Mouse (Mus musculus) kidney, postnatal 0 days (tissue): Measurements from ENCODE around the gene Tnks2. TPM values are rescaled to one million over a fixed set of nuclear protein-coding genes. Genes with fewer than 3 reads are reported as not detected.

ENCODE experiments used
- ATAC-seq: fragments of 200-750 bp; cut with Nextera tagmentation; replicated peaks from 2 replicates; pipeline ENCODE4 v1.8.0; 2017; ENCODE audit warnings: low read depth, moderate number of reproducible peaks, moderate TSS enrichment, moderate library complexity; ENCODE audit not compliant: low FRiP score
- DNase-seq: peaks from one replicate; pipeline ENCODE4 v3.0.0-alpha.2; 2016; ENCODE audit warnings: low spot score
- H3K27ac ChIP-seq: fragments of 300-500 bp; sonication (generic); 2 replicates; pipeline ENCODE4 v1.5.1; 2014; ENCODE audit warnings: mild to moderate bottlenecking
- H3K27me3 ChIP-seq: fragments of 300-500 bp; sonication (generic); 2 replicates; pipeline ENCODE4 v1.6.1; 2014; ENCODE audit warnings: low read length, mixed read lengths; ENCODE audit not compliant: insufficient read depth
- H3K36me3 ChIP-seq: fragments of 300-500 bp; sonication (generic); 2 replicates; pipeline ENCODE4 v1.6.1; 2014; ENCODE audit warnings: low read length, mixed read lengths; ENCODE audit not compliant: insufficient read depth
- H3K4me1 ChIP-seq: fragments of 300-500 bp; sonication (generic); replicated peaks from 2 replicates; pipeline ENCODE4 v1.6.1; 2014; ENCODE audit warnings: antibody characterized with exemption, low read length, mixed read lengths; ENCODE audit not compliant: insufficient read depth
- H3K4me2 ChIP-seq: fragments of 300-500 bp; sonication (generic); 2 replicates; pipeline ENCODE4 v1.6.1; 2014; ENCODE audit warnings: mild to moderate bottlenecking, low read length, moderate library complexity, mixed read lengths
- H3K4me3 ChIP-seq: fragments of 300-500 bp; sonication (generic); replicated peaks from 2 replicates; pipeline ENCODE4 v1.5.1; 2014; ENCODE audit warnings: low read depth, low read length
- H3K9ac ChIP-seq: fragments of 300-500 bp; sonication (generic); 2 replicates; pipeline ENCODE4 v1.6.1; 2014; ENCODE audit warnings: low read depth, low read length
- H3K9me3 ChIP-seq: fragments of 300-500 bp; sonication (generic); replicated peaks from 2 replicates; pipeline ENCODE4 v1.6.1; 2016; ENCODE audit warnings: low read length, inconsistent platforms, mixed read lengths
- CTCF ChIP-seq: IDR thresholded peaks from 2 replicates; pipeline ENCODE4 v1.5.1; 2016; ENCODE audit warnings: antibody characterized with exemption, low read depth, mild to moderate bottlenecking, moderate library complexity
- WGBS: fragments of 180-500 bp; shearing (Covaris S2); extraction: QIAGEN DNeasy Blood & Tissue Kit; methylation state at CpG from one replicate; pipeline ENCODE4 v1.1.7; 2014; 5-methylcytosine and 5-hydroxymethylcytosine counted together
- polyA plus RNA-seq: library from polyadenylated mRNA; unstranded; fragments of >200 nt; fragmentation: Nextera tagmentation; extraction: Ambion mirVana; gene quantifications from 2 replicates; pipeline ENCODE4 v1.2.1, GENCODE M21; 2015

Tnks2 gene
- polyA plus RNA-seq, 1 experiment from 2014 or later = 38.1 TPM

DNA sequence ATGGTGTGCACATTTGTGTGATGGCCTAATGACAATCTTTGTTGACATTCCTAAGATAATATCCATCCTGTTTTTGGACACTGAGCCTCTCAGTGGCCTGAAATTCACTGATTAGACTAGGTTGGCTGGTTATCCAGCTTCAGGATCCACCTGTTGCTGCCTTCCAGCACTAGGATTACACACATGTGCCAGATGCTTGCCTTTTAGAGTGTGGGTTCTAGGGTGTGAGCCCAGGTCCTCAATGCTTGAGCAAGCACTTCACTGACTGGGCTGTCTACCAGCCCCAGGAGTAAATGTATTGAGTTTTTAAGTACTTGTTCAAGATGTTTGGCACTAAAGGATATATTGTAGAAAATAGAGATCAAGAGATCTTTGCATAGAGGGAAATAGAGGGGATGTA lies 104.0 kb downstream of the Tnks2 start:
- no peak overlapping the region for H3K27ac ChIP-seq
- H3K9me3 ChIP-seq = no peaks in the 10 kb centered on the region
- ATAC-seq = no peak
- no peaks in the 10 kb centered on the region for H3K27me3 ChIP-seq
- no peak overlapping the region for H3K9ac ChIP-seq
- no peaks in the 10 kb centered on the region for H3K36me3 ChIP-seq
- TF ChIP-seq CTCF = no peak
- H3K4me2 ChIP-seq = no peak overlapping the region
- no peak overlapping the region for H3K4me3 ChIP-seq
- no peaks in the 10 kb centered on the region for H3K4me1 ChIP-seq
- no peak for DNase-seq

DNA sequence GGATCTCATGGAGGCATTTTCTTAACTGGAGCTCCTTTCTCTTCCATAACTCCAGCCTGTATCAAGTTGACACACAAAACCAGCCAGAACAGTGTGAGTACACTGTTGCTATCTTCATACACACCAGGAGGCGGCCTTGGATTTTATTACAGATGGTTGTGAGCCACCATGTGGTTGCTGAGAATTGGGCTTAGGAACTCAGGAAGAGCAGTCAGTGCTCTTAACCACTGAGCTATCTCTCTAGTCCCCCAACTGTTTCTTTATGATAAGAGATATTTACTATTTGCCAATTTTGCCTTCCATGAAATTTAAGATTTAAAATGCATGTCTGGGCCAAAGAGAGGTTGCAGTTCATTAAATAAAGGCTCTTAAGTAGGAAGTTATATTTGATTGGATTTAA lies 106.0 kb downstream of the Tnks2 start:
- H3K4me2 ChIP-seq = no peak overlapping the region
- H3K36me3 ChIP-seq = no peaks in the 10 kb centered on the region
- no peak overlapping the region for H3K9ac ChIP-seq
- DNase-seq = no peak
- H3K27me3 ChIP-seq = no peaks in the 10 kb centered on the region
- no peak overlapping the region for H3K27ac ChIP-seq
- 93% methylated on average over 1 of the region's 1 CpGs for WGBS
- H3K9me3 ChIP-seq = no peaks in the 10 kb centered on the region
- TF ChIP-seq CTCF = no peak
- ATAC-seq = no peak
- H3K4me3 ChIP-seq = no peak overlapping the region
- no peaks in the 10 kb centered on the region for H3K4me1 ChIP-seq

Other genes with a start within 250 kb of the Tnks2 start
- 11.1 and 12.4 TPM in 2 replicates for gene Ppp1r3c, start 97.6 kb upstream of the Tnks2 start, polyA plus RNA-seq
- gene Fgfbp3, start 85.4 kb downstream of the Tnks2 start, polyA plus RNA-seq = 8.6 and 9.9 TPM in 2 replicates
- 5.4 and 5.6 TPM in 2 replicates for gene Btaf1, start 91.8 kb downstream of the Tnks2 start, polyA plus RNA-seq